Mouse (Mus musculus): ENCODE measurements around the gene Gm28308. TPM values are rescaled to one million over a fixed set of nuclear protein-coding genes. Genes with fewer than 3 reads are reported as not detected.

Gm28308 gene
- polyA plus RNA-seq, 1 experiment = 0.78 TPM

DNA sequence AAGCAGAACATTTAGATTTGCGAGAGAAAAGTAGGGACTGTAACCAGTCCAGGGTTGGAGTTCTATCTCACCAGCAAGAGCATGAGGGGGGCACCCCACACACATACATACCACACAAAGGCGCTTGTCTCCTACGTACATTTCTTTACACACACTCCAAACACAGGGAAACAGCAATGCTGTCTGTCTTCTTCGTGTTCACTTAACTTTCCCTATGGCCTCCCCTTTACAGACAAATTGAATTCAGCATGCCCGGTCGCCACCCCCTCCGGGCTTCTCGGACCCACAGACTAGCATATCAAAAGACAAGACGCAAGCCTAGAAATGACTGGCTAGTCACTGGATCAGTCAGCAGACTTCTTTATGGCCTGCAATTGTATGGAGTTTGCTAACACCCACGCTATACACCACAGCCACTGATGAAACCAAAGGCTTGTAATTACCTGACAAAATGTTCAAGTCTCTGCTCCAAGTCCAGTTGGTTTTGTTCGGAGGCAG lies 32.9 kb downstream of the Gm28308 start:
- H3K4me3 ChIP-seq (ENCODE audit: insufficient read depth, low read depth, low read length) = no peak overlapping the region; the same call in 1 of the 2 replicates
- DNase-seq = no peak
- peak overlapping the region; percentile 47 for H3K27ac ChIP-seq (ENCODE audit: insufficient read depth, low read depth, low read length)
- no peak for TF ChIP-seq POLR2A (IDR thresholded peaks at IDR 0.05; ENCODE audit: low read depth, low read length)
- no peak for TF ChIP-seq CTCF (conservative IDR thresholded peaks at IDR 0.05; ENCODE audit: insufficient read depth, insufficient read length, low read depth, low read length)
- H3K4me1 ChIP-seq (ENCODE audit: control insufficient read depth, insufficient read depth, low read length) = peaks cover 42% of the 10 kb centered on the region
- no peaks in the 10 kb centered on the region for H3K36me3 ChIP-seq (ENCODE audit: control insufficient read depth, insufficient read depth, low read length)
- H3K27me3 ChIP-seq (replicated peaks; ENCODE audit: control insufficient read depth, insufficient read depth, low read length) = no peaks in the 10 kb centered on the region
- 44% methylated on average over 11 of the region's 11 CpGs for WGBS

DNA sequence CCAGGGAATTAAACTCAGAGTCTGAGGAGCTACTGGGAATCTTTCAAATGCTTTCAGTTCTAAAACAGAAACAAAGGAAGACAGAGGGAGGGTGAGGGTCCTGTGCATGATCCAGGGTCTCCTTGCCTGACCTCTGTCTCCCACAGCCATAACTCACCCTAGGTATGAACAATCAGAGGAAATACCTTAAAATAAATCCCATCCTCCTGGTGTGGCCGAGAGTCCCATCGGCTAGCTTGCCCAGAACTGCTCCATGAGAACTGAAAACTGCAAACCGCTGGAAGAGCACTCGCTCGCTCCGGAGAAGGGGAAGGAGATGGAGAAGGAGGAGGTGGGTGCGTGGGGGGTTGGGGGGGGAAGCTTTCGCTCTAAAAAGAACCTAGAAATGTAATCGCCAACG lies 33.4 kb downstream of the Gm28308 start:
- peak; percentile 46 for DNase-seq
- 24% methylated on average over 10 of the region's 10 CpGs for WGBS
- TF ChIP-seq POLR2A (IDR thresholded peaks at IDR 0.05; ENCODE audit: low read depth, low read length) = no peak
- TF ChIP-seq CTCF (conservative IDR thresholded peaks at IDR 0.05; ENCODE audit: insufficient read depth, insufficient read length, low read depth, low read length) = no peak
- no peaks in the 10 kb centered on the region for H3K27me3 ChIP-seq (replicated peaks; ENCODE audit: control insufficient read depth, insufficient read depth, low read length)
- peaks cover 44% of the 10 kb centered on the region for H3K4me1 ChIP-seq (ENCODE audit: control insufficient read depth, insufficient read depth, low read length)
- H3K4me3 ChIP-seq (ENCODE audit: insufficient read depth, low read depth, low read length) = peak overlapping the region; percentile 20; the same call in 1 of the 2 replicates
- peak overlapping the region; percentile 32; the same call in 1 of the 2 replicates for H3K27ac ChIP-seq (ENCODE audit: insufficient read depth, low read depth, low read length)
- H3K36me3 ChIP-seq (ENCODE audit: control insufficient read depth, insufficient read depth, low read length) = no peaks in the 10 kb centered on the region

GRCm38 (mm10) chr6:52178918-52179665 lies 34.0 kb downstream of the Gm28308 start:
- Histone ChIP-seq H3K4me3 (ENCODE audit: insufficient read depth, low read depth, low read length) (no peak overlapping the region), H3K27ac (ENCODE audit: insufficient read depth, low read depth, low read length) (peak overlapping the region; percentile 32; the same call in 1 of the 2 replicates), H3K4me1 (ENCODE audit: control insufficient read depth, insufficient read depth, low read length) (peaks cover 38% of the 10 kb centered on the region), H3K27me3 (replicated peaks; ENCODE audit: control insufficient read depth, insufficient read depth, low read length) (no peaks in the 10 kb centered on the region), H3K36me3 (ENCODE audit: control insufficient read depth, insufficient read depth, low read length) (no peaks in the 10 kb centered on the region)
- 28% methylated on average over 4 of the region's 4 CpGs for WGBS
- no peak for TF ChIP-seq CTCF (conservative IDR thresholded peaks at IDR 0.05; ENCODE audit: insufficient read depth, insufficient read length, low read depth, low read length)
- TF ChIP-seq POLR2A (IDR thresholded peaks at IDR 0.05; ENCODE audit: low read depth, low read length) = no peak
- DNase-seq = no peak

DNA sequence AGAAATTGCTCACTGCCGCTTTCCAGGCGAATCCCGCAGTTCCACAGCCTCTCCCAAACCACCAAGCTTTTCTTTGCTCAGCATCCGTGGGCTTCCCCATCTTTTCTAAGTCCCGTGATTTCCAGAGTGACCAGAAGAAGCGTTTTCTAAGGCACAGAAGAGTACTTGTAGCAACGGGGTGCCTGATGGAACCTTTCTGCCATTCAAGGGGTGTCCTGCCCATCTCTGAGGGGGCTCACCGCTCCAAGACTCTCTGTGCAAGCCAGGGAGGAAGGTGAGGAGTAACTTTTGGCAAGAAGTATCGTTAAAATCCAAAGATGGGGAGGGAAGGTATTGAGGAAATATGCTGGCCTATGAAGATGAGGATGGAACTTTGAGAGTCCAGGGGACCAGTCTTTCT lies 35.3 kb downstream of the Gm28308 start:
- Histone ChIP-seq H3K36me3 (ENCODE audit: control insufficient read depth, insufficient read depth, low read length) (no peaks in the 10 kb centered on the region), H3K4me3 (ENCODE audit: insufficient read depth, low read depth, low read length) (peak overlapping the region; percentile 16; the same call in 1 of the 2 replicates), H3K27me3 (replicated peaks; ENCODE audit: control insufficient read depth, insufficient read depth, low read length) (no peaks in the 10 kb centered on the region), H3K4me1 (ENCODE audit: control insufficient read depth, insufficient read depth, low read length) (peaks cover 32% of the 10 kb centered on the region; the same call in 1 of the 2 replicates), H3K27ac (ENCODE audit: insufficient read depth, low read depth, low read length) (peak overlapping the region; percentile 35; the same call in 1 of the 2 replicates)
- WGBS = 38% methylated on average over 9 of the region's 9 CpGs
- TF ChIP-seq CTCF (conservative IDR thresholded peaks at IDR 0.05; ENCODE audit: insufficient read depth, insufficient read length, low read depth, low read length) = no peak
- no peak for TF ChIP-seq POLR2A (IDR thresholded peaks at IDR 0.05; ENCODE audit: low read depth, low read length)
- DNase-seq = no peak

DNA sequence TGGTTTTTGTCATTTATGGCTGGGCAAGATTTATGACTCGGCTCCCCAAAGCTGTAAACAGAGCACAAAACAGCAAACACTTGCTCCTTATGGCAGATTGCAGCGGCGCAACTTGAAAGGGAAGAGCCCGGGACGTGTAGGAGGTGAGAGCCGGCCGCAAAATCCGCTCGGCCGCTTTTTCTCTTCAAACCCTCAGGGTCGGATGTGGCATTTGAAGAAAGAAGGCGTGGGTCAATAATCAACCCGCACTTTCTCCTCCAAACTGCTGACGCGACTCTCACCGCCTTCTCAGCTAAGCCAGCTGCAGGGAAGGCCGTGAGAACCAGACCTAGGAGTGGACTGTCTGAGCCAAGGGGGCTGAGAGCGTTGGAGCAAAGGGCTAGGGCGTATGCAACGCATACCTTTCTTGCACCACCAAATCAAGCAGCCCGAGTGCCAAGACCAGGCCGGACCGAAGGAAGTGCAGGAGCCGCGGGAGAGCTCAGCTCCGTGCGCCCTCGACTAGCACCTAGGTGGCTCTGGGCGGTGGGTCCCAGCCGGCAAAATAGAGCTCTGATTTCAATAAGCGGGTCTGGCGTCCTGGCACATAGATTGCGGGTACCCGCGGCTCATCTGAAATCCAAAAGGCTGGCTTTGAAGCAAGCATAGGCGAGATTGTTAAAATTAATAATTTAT lies 35.9 kb downstream of the Gm28308 start, which contains the start of gene 5730596B20Rik:
Gene 5730596B20Rik, plus strand, starts transcription at position 438 of the 675 bp plus-strand sequence.
- Histone ChIP-seq H3K27ac (ENCODE audit: insufficient read depth, low read depth, low read length) (peak within 1 kb of the TSS; percentile 59), H3K4me3 (ENCODE audit: insufficient read depth, low read depth, low read length) (peak within 1 kb of the TSS; percentile 29), H3K4me1 (ENCODE audit: control insufficient read depth, insufficient read depth, low read length) (peaks cover 32% of the 10 kb centered on the region; the same call in 1 of the 2 replicates), H3K36me3 (ENCODE audit: control insufficient read depth, insufficient read depth, low read length) (no peaks in the 10 kb centered on the region), H3K27me3 (replicated peaks; ENCODE audit: control insufficient read depth, insufficient read depth, low read length) (no peaks in the 10 kb centered on the region)
- 15% methylated on average over 36 of the region's 36 CpGs for WGBS
- peak; percentile 92 for DNase-seq
- TF ChIP-seq POLR2A (IDR thresholded peaks at IDR 0.05; ENCODE audit: low read depth, low read length) = peak; percentile 35
- no peak for TF ChIP-seq CTCF (conservative IDR thresholded peaks at IDR 0.05; ENCODE audit: insufficient read depth, insufficient read length, low read depth, low read length)

DNA sequence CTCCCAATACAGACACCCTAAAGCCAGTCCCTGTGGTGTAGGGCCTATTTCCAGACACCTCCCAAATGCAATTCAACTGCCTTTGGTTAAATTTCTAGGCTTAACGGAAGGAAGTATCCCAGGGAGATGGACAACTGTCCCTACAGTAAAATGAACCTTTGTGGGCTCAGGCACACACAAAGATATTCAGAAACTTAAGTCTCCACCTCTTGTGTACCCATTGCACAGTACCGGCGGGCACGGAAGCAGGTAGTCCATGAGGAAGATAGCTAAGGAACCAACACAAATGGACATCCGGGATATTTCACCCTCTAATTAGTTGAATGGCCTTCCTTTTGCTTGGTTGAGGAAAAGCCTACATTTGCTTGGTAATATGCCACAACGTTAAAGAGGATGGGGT lies 36.7 kb downstream of the Gm28308 start:
- 28% methylated on average over 6 of the region's 6 CpGs for WGBS

More for the DNA sequence above, 36.7 kb downstream of the Gm28308 start:
- peak; percentile 34 for DNase-seq
- H3K4me3 ChIP-seq (ENCODE audit: insufficient read depth, low read depth, low read length) = peak overlapping the region; percentile 29
- no peaks in the 10 kb centered on the region for H3K36me3 ChIP-seq (ENCODE audit: control insufficient read depth, insufficient read depth, low read length)
- H3K27ac ChIP-seq (ENCODE audit: insufficient read depth, low read depth, low read length) = peak overlapping the region; percentile 59
- TF ChIP-seq POLR2A (IDR thresholded peaks at IDR 0.05; ENCODE audit: low read depth, low read length) = no peak
- no peak for TF ChIP-seq CTCF (conservative IDR thresholded peaks at IDR 0.05; ENCODE audit: insufficient read depth, insufficient read length, low read depth, low read length)
- H3K4me1 ChIP-seq (ENCODE audit: control insufficient read depth, insufficient read depth, low read length) = peaks cover 32% of the 10 kb centered on the region; the same call in 1 of the 2 replicates
- no peaks in the 10 kb centered on the region for H3K27me3 ChIP-seq (replicated peaks; ENCODE audit: control insufficient read depth, insufficient read depth, low read length)

Data from kidney, adult 2 months (tissue).